Mouse (Mus musculus) kidney, embryonic 15.5 days (tissue): ENCODE measurements around the gene Olfr1233. TPM values are rescaled to one million over a fixed set of nuclear protein-coding genes. Genes with fewer than 3 reads are reported as not detected.

Experiments
- ATAC-seq: fragments of 200-750 bp; cut with Nextera tagmentation; replicated peaks from 2 replicates; pipeline ENCODE4 v1.8.0; 2017; ENCODE audit warnings: moderate TSS enrichment; ENCODE audit not compliant: low FRiP score
- H3K27ac ChIP-seq: fragments of 300-500 bp; sonication (generic); 2 replicates; pipeline ENCODE4 v1.5.1; 2015; ENCODE audit warnings: mild to moderate bottlenecking, inconsistent platforms
- H3K27me3 ChIP-seq: fragments of 300-500 bp; sonication (generic); 2 replicates; pipeline ENCODE4 v1.6.1; 2015; ENCODE audit warnings: inconsistent platforms
- H3K36me3 ChIP-seq: fragments of 300-500 bp; sonication (generic); 2 replicates; pipeline ENCODE4 v1.6.1; 2015; ENCODE audit warnings: inconsistent platforms
- H3K4me1 ChIP-seq: fragments of 300-500 bp; sonication (generic); 2 replicates; pipeline ENCODE4 v1.6.1; 2015; ENCODE audit warnings: inconsistent platforms
- H3K4me2 ChIP-seq: fragments of 300-500 bp; sonication (generic); 2 replicates; pipeline ENCODE4 v1.6.1; 2015; ENCODE audit warnings: moderate library complexity, mild to moderate bottlenecking, inconsistent platforms
- H3K4me3 ChIP-seq: fragments of 300-500 bp; sonication (generic); replicated peaks from 2 replicates; pipeline ENCODE4 v1.5.1; 2015; ENCODE audit warnings: mild to moderate bottlenecking, inconsistent platforms
- H3K9ac ChIP-seq: fragments of 300-500 bp; sonication (generic); 2 replicates; pipeline ENCODE4 v1.6.1; 2015; ENCODE audit warnings: mild to moderate bottlenecking, inconsistent platforms
- H3K9me3 ChIP-seq: fragments of 300-500 bp; sonication (generic); replicated peaks from 2 replicates; pipeline ENCODE4 v1.6.1; 2016; ENCODE audit warnings: inconsistent platforms
- WGBS: fragments of 180-500 bp; shearing (Covaris S2); methylation state at CpG from one replicate; pipeline ENCODE4 v1.1.7; 2015; ENCODE audit warnings: mixed read lengths; 5-methylcytosine and 5-hydroxymethylcytosine counted together
- polyA plus RNA-seq: library from polyadenylated mRNA; unstranded; fragments of >200 nt; fragmentation: Nextera tagmentation; extraction: Ambion mirVana; gene quantifications from 2 replicates; pipeline ENCODE4 v1.2.1, GENCODE M21; 2015

Gene Olfr1233
- not detected in 2 replicates for polyA plus RNA-seq

- Histone ChIP-seq H3K9me3 (no peaks in the 10 kb centered on the region), H3K27ac (no peak within 1 kb of the TSS), H3K4me2 (no peak within 1 kb of the TSS), H3K36me3 (no peaks in the 10 kb centered on the region), H3K4me1 (no peaks in the 10 kb centered on the region), H3K4me3 (no peak within 1 kb of the TSS), H3K9ac (no peak within 1 kb of the TSS), H3K27me3 (no peaks in the 10 kb centered on the region)
- no peak for ATAC-seq
Measured at GRCm38 (mm10) chr2:89342298-89342697, at the start of gene Olfr1233. Gene Olfr1233 (minus strand): TSS chr2:89342398.

DNA sequence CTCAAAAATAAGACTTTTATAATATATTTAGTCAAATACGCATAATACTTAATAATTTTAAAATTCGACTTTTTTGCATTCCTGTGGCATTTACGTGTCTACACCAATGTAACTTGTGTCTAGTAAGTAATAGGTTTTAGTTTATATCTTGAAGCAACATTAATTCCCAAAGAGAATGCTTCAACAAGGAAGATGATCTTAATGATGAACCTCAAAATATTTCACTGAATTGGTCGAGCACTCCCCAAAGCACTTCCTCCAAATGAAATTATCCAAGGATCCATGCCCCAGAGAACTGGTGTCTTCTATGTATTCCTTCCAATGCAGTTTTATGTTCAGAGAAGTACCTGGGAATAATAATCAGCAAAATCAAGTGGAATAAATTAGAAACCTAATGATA lies 22.6 kb upstream of the Olfr1233 start, which contains the start of gene Olfr1234:
Gene Olfr1234 (minus strand): TSS at position 101 of the 400 bp plus-strand sequence.
- no peak within 1 kb of the TSS for H3K9ac ChIP-seq
- no peak for ATAC-seq
- no peaks in the 10 kb centered on the region for H3K36me3 ChIP-seq
- no peak within 1 kb of the TSS for H3K4me3 ChIP-seq
- 91% methylated on average over 4 of the region's 4 CpGs for WGBS
- H3K27me3 ChIP-seq = no peaks in the 10 kb centered on the region
- no peaks in the 10 kb centered on the region for H3K4me1 ChIP-seq
- H3K9me3 ChIP-seq = no peaks in the 10 kb centered on the region
- H3K4me2 ChIP-seq = no peak within 1 kb of the TSS
- no peak within 1 kb of the TSS for H3K27ac ChIP-seq

- no peak within 1 kb of the TSS for H3K4me3 ChIP-seq
- H3K9me3 ChIP-seq = no peaks in the 10 kb centered on the region
- no peaks in the 10 kb centered on the region for H3K27me3 ChIP-seq
- no peaks in the 10 kb centered on the region for H3K4me1 ChIP-seq
- no peak within 1 kb of the TSS for H3K4me2 ChIP-seq
- ATAC-seq = no peak
- no peak within 1 kb of the TSS for H3K9ac ChIP-seq
- no peak within 1 kb of the TSS for H3K27ac ChIP-seq
- H3K36me3 ChIP-seq = no peaks in the 10 kb centered on the region
Measured at GRCm38 (mm10) chr2:89329575-89329974, 12.6 kb downstream of the Olfr1233 start, which contains the start of gene Olfr1232. Gene Olfr1232 (minus strand): TSS chr2:89329675.

GRCm38 (mm10) chr2:89306974-89307373 lies 35.2 kb downstream of the Olfr1233 start, which contains the start of gene Olfr1231:
Gene Olfr1231 (minus strand): TSS chr2:89307074.
- Histone ChIP-seq H3K27me3 (no peaks in the 10 kb centered on the region), H3K9me3 (no peaks in the 10 kb centered on the region), H3K4me2 (no peak within 1 kb of the TSS), H3K36me3 (no peaks in the 10 kb centered on the region), H3K4me3 (no peak within 1 kb of the TSS), H3K9ac (no peak within 1 kb of the TSS), H3K4me1 (no peaks in the 10 kb centered on the region), H3K27ac (no peak within 1 kb of the TSS)
- 77% methylated on average over 2 of the region's 2 CpGs for WGBS
- no peak for ATAC-seq

- no peak for ATAC-seq
- WGBS = 83% methylated on average over 1 of the region's 1 CpGs
- H3K9ac ChIP-seq = no peak within 1 kb of the TSS
Measured at GRCm38 (mm10) chr2:89297168-89297567, 45.0 kb downstream of the Olfr1233 start, which contains the start of gene Olfr1230. Gene Olfr1230 (minus strand): TSS chr2:89297268.

DNA sequence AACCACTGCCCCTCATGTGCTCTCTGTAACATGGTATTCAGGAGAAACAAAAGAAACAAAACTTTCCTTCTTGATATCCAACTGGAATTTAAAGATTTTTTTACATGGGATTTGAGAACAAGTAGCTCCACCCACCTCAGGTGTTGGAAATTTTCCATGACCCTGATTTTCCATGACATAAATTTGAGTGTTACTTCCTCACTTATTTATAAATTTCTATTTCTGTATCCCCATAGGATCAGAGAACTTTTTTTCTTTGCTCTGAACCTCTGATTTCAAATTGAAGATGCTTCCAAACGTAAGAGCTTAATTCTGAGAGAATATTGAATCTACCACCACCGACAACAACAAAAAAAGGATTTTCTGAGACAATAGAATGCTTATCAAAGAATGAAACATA lies 54.3 kb downstream of the Olfr1233 start, which contains the start of gene Olfr1229:
Gene Olfr1229 (minus strand): TSS at position 101 of the 400 bp plus-strand sequence.
- Histone ChIP-seq H3K4me2 (no peak within 1 kb of the TSS), H3K4me3 (no peak within 1 kb of the TSS), H3K9me3 (no peaks in the 10 kb centered on the region), H3K27ac (no peak within 1 kb of the TSS), H3K27me3 (no peaks in the 10 kb centered on the region), H3K36me3 (no peaks in the 10 kb centered on the region), H3K9ac (no peak within 1 kb of the TSS), H3K4me1 (no peaks in the 10 kb centered on the region)
- ATAC-seq = no peak
- WGBS = 86% methylated on average over 2 of the region's 2 CpGs

More at GRCm38 (mm10) chr2:89297168-89297567, 45.0 kb downstream of the Olfr1233 start, which contains the start of gene Olfr1230:
- Histone ChIP-seq H3K4me3 (no peak within 1 kb of the TSS), H3K27me3 (no peaks in the 10 kb centered on the region), H3K9me3 (no peaks in the 10 kb centered on the region), H3K4me1 (no peaks in the 10 kb centered on the region), H3K36me3 (no peaks in the 10 kb centered on the region), H3K4me2 (no peak within 1 kb of the TSS), H3K27ac (no peak within 1 kb of the TSS)

Other genes starting within 250 kb of the Olfr1233 start
- gene Olfr1220, start 235.6 kb downstream of the Olfr1233 start, polyA plus RNA-seq = not detected in 2 replicates
- gene Olfr1221, start 225.1 kb downstream of the Olfr1233 start, polyA plus RNA-seq = not detected in 2 replicates
- not detected in 2 replicates for gene Olfr1222, start 209.3 kb downstream of the Olfr1233 start, polyA plus RNA-seq
- not detected in 2 replicates for gene Olfr1223, start 190.8 kb downstream of the Olfr1233 start, polyA plus RNA-seq
- gene Olfr1224-ps1, start 178.3 kb downstream of the Olfr1233 start, polyA plus RNA-seq = not detected in 2 replicates
- gene Olfr1225, start 167.7 kb downstream of the Olfr1233 start, polyA plus RNA-seq = not detected in 2 replicates
- not detected in 2 replicates for gene Olfr1226, start 142.3 kb downstream of the Olfr1233 start, polyA plus RNA-seq
- not detected in 2 replicates for gene Olfr1228, start 88.3 kb downstream of the Olfr1233 start, polyA plus RNA-seq
- not detected in 2 replicates for gene Olfr1229, start 54.4 kb downstream of the Olfr1233 start, polyA plus RNA-seq
- gene Olfr1230, start 45.1 kb downstream of the Olfr1233 start, polyA plus RNA-seq = not detected in 2 replicates
- gene Olfr1231, start 35.3 kb downstream of the Olfr1233 start, polyA plus RNA-seq = not detected in 2 replicates
- gene Olfr1232, start 12.7 kb downstream of the Olfr1233 start, polyA plus RNA-seq = not detected in 2 replicates
- gene Olfr1234, start 22.5 kb upstream of the Olfr1233 start, polyA plus RNA-seq = not detected in 2 replicates
- not detected in 2 replicates for gene Olfr1238, start 67.3 kb upstream of the Olfr1233 start, polyA plus RNA-seq
- gene Olfr1239, start 78.0 kb upstream of the Olfr1233 start, polyA plus RNA-seq = not detected in 2 replicates
- gene Olfr1240, start 100.6 kb upstream of the Olfr1233 start, polyA plus RNA-seq = not detected in 2 replicates
- not detected in 2 replicates for gene Olfr1241, start 144.7 kb upstream of the Olfr1233 start, polyA plus RNA-seq
- not detected in 2 replicates for gene Olfr1242, start 155.9 kb upstream of the Olfr1233 start, polyA plus RNA-seq
- gene Olfr1243, start 189.1 kb upstream of the Olfr1233 start, polyA plus RNA-seq = not detected in 2 replicates
- gene Olfr1245, start 236.0 kb upstream of the Olfr1233 start, polyA plus RNA-seq = not detected in 2 replicates